Mouse (Mus musculus) embryonic stem cell, embryonic (primary cell): ENCODE results near the gene Mbnl1.
"Not testable (repeated sequence)": the region's sequence is repeated elsewhere in the genome, so short reads cannot be mapped to it uniquely, and the experiment has no call there.

Source experiments
- CTCF ChIA-PET, 4 experiments: fragments of 300-600 bp in 2 of 4; fragments of 350-600 bp in 2 of 4; sonication (Branson Sonifier 250); formaldehyde crosslinking; loops; one replicate each; lab custom pipeline; 2022; ENCODE audit warnings: inconsistent platforms in 2 of 4; lab: Charles Lee
- POLR2A ChIA-PET, 4 experiments: fragments of 300-600 bp in 2 of 4; fragments of 350-600 bp in 2 of 4; sonication (Branson Sonifier 250); formaldehyde crosslinking; loops; one replicate each; lab custom pipeline; 2022; ENCODE audit warnings: antibody characterized with exemption in 4 of 4, inconsistent platforms in 1 of 4; lab: Charles Lee

The Mbnl1 gene

GRCm38 (mm10) chr3:60485987-60486712 is 13.5 kb downstream of the Mbnl1 start:
- POLR2A ChIA-PET = interaction anchor here in 1 of 4 experiments (1.1 kb wide), 1 partner anchor 14 kb away, joined by 3 read pairs; no protein-coding TSS in a partner anchor
- CTCF ChIA-PET = no interaction called here

GRCm38 (mm10) chr3:60486713-60487170 is 14.1 kb downstream of the Mbnl1 start:
- ChIA-PET POLR2A (interaction anchor here in 1 of 4 experiments (1.1 kb wide), 1 partner anchor 14 kb away, joined by 3 read pairs; no protein-coding TSS in a partner anchor), CTCF (no interaction called here)

- CTCF ChIA-PET = no interaction called here
- POLR2A ChIA-PET = no interaction called here
Observed at GRCm38 (mm10) chr3:60489509-60489908, 16.9 kb downstream of the Mbnl1 start.

- POLR2A ChIA-PET = interaction anchor here in 2 of 4 experiments (0.6 to 1.1 kb wide), 4 partner anchors 105 to 1887 kb away, joined by 3 to 5 read pairs (median 3); no protein-coding TSS in a partner anchor
- CTCF ChIA-PET = not testable (repeated sequence)
Observed at GRCm38 (mm10) chr3:60494774-60495535, 22.3 kb downstream of the Mbnl1 start.

DNA sequence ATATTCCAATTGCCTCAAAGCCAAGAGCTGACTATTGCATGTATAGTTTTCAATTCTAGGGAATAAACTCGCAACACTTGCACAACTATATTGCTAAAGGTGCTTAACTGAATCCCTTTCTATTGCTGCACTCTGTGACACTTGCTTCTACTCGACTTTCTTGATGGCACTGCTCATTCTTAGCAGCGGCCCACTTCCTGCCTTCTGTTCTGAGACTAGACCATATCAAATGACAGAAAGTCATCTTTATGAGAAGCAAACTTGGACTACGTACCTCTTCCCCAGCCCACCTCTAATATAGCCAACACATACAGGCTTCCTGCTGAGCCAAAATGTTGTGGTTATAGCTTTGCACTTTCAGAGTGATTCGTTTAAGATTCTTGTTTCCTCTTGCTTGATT is 23.6 kb downstream of the Mbnl1 start:
- POLR2A ChIA-PET = no interaction called here
- CTCF ChIA-PET = no interaction called here

DNA sequence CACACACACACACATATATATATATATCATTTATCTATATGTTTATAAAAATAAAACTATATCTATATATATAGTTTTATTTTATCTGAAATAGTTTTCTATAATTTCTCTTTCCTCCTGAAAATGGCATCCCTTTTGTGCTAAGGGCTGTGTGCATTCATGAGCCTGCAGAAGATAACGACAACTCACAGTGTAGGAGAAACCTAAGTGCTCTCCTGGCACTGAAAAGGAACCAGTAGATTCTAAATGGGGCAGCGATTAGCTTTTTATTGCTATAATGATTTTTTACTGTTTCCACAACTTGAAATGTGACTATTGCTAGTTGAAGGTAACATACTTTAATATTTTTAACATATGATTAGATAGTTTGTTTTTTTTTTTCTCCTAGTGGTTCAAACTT is 25.5 kb downstream of the Mbnl1 start:
- POLR2A ChIA-PET = no interaction called here
- CTCF ChIA-PET = no interaction called here

DNA sequence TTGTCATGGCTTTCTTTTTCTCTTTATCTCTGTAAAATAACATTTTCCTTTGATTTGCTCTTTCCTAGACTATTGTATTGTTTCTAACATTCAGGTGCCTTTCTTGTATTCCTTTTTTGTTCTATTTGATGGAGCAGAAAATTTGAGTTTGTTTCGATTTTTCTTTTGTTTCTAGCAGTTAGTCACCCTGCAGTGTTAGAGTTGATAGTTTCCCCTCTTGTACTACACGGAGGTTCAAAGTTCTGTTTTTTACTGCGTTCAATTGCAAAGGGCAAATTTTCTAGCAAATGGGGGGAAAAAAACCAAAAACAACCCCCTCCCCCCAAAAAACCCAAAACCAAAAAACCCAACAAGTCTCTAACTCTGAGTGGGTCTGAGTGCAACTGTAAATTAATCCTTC is 26.0 kb downstream of the Mbnl1 start:
- ChIA-PET CTCF (no interaction called here), POLR2A (no interaction called here)

- POLR2A ChIA-PET = no interaction called here
- CTCF ChIA-PET = no interaction called here
Observed at GRCm38 (mm10) chr3:60499157-60499578, 26.5 kb downstream of the Mbnl1 start.

GRCm38 (mm10) chr3:60499718-60500450 is 27.3 kb downstream of the Mbnl1 start:
- ChIA-PET CTCF (no interaction called here), POLR2A (interaction anchor here in 2 of 4 experiments (0.9 to 3.8 kb wide), 5 partner anchors 13 to 503 kb away, joined by 3 to 27 read pairs (median 3); partner anchors contain the start of gene P2ry1 (in 1 of the 2))

DNA sequence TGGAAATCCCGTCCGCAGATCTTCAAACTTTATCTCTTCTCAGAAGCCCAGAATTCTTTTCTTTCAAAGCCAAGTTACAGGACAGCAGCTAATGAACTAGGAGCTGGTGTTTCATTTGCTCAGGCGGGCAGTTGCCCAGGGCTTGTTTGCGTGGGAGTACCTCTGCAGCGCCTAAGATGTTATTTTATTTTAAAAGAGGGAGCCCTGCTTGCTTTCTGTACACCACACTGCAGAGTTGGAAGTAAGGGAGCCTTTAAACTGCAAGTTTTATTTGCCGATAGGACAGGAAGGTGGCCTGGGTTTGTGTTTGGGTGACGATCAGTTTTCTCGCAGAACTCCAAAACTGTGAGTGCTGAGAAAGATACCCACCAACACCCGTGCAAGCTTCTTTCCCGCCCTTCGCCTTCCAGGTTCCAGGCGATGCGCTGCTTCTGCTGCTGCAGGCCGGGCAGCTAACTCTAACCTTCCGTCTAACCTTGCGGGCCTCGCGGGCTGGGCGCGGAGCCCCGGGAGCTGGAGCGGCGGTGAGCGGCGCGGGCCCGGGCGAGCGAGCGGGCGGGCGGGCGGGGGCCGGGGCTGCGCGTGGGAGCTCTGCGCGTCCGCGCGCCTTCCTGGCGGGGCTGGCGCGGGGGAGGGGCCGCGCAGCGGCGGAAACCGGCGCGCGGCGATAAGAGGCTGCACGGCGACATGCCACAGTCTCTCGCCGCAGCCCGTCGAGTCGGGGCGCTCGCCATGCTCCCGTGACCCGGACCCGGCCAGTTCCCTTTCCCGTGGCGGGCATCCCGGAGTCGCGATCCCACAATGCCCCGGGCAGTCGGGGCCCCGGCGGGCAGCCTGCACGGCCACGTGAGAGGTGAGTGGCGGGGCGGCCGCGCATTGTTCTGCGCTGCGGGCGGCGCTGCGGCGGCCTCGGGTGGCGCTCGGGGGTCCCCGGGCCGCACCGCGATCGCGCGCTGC is 28.2 kb downstream of the Mbnl1 start:
- CTCF ChIA-PET = interaction anchor here in 1 of 4 experiments (1.2 kb wide), 1 partner anchor 262 kb away, joined by 3 read pairs; no protein-coding TSS in a partner anchor
- POLR2A ChIA-PET = interaction anchor here in 3 of 4 experiments (0.5 to 3.8 kb wide), 15 partner anchors 10 to 1844 kb away, joined by 3 to 27 read pairs (median 5); partner anchors contain the start of gene P2ry1 (in 1 of the 3)

DNA sequence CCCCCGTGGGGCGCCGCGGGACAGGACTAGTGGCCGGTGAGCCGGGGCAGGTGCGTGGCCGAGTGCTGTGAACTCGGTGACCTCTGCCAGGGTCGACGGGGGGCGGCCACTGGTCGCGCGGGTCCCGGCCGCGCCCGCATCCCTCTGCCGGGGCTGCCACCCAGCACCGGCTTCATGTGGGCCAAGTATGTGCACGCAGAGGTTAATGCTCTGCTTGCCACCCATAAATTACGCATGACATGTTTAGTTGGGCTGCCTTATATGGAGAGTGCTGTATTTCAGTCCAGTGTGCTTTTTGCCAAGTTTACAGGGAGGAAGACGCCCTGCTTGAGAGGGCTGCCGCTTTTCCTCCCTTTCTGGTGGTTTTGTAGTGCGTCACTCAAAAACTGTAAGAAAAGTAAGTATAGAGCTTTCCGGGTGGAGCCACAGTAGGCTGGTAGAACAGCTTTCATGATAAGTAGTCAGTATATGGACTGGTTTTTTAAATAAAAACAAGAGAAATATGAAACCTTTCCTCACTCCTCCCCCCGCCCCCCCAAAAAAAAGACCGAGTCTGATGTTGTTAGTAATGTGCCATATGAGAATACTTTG is 29.0 kb downstream of the Mbnl1 start:
- CTCF ChIA-PET = interaction anchor here in 1 of 4 experiments (1.2 kb wide), 1 partner anchor 261 kb away, joined by 3 read pairs; no protein-coding TSS in a partner anchor
- POLR2A ChIA-PET = interaction anchor here in 3 of 4 experiments (0.6 to 3.8 kb wide), 14 partner anchors 10 to 1845 kb away, joined by 3 to 27 read pairs (median 4); partner anchors contain the start of gene P2ry1 (in 1 of the 3)

DNA sequence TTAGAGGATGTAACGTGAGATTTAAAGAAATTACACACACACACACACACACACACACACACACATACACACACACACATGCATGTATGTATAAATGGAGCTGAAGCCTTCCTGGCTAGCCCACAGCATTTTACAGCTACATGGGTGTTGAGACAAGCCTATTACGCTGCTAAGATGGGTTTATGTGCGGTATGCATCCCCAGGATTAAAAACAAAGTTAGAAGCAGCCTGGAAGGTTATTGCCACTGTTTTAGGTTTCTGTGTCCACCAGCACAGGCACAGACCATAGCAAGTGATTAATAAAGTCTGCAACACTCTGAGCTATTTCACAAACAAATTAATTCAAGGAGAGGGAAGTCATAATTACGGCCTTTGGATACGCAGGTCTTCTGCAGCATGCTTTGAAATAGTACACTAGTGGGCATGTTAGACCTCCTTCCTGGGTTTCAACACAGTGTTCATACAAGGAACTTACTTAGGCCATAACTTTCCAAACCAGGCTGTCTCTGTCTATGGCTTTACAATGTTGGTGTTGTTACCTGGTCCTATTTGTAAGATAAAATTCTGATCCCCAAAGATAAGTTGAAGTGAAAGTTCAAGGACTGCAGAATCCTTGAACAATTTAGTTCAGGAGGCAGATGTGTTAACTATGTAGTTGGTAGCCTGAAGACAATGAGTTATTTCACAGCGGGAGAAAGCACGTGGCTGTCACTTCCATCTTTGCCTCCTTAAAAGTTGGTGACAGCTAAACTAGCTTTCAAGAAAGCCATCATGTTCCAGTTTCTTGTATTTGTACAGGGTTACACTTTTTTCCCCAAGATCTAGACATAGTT is 29.7 kb downstream of the Mbnl1 start:
- ChIA-PET CTCF (interaction anchor here in 1 of 4 experiments (1.2 kb wide), 1 partner anchor 261 kb away, joined by 3 read pairs; no protein-coding TSS in a partner anchor), POLR2A (interaction anchor here in 3 of 4 experiments (0.6 to 3.8 kb wide), 12 partner anchors 9 to 1845 kb away, joined by 3 to 27 read pairs (median 4); no protein-coding TSS in a partner anchor)

- ChIA-PET POLR2A (interaction anchor here in 1 of 4 experiments (1.0 to 3.8 kb wide), 2 partner anchors 13 to 44 kb away, joined by 4 to 27 read pairs; no protein-coding TSS in a partner anchor), CTCF (no interaction called here)
Observed at GRCm38 (mm10) chr3:60503196-60503595, 30.6 kb downstream of the Mbnl1 start.

- POLR2A ChIA-PET = interaction anchor here in 1 of 4 experiments (1.0 to 2.5 kb wide), 2 partner anchors 11 to 97 kb away, joined by 3 to 9 read pairs; no protein-coding TSS in a partner anchor
- CTCF ChIA-PET = no interaction called here
Observed at GRCm38 (mm10) chr3:60504775-60505430, 32.3 kb downstream of the Mbnl1 start.

DNA sequence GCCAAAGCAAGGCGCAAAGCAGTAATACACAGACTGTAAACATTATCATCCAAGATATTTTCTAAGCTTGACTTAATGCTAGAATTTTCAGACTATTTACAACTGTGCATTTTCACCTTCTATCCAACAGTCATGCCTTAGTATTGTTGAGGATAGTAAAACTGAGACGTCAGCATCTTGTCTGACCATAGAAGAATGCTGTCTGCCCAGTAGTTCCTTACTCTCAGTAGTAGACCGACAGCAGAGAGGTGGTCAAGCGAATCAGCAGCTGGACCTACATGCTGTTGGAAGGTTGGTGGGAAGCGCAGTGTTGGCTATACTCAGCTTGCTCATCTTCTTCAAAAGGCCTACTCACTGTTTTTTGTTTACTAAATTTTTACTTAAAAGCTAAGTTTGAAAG is 34.2 kb downstream of the Mbnl1 start:
- ChIA-PET CTCF (no interaction called here), POLR2A (interaction anchor here in 2 of 4 experiments (1.5 to 2.5 kb wide), 2 partner anchors 9 kb away, joined by 6 to 9 read pairs; no protein-coding TSS in a partner anchor)
